Mouse (Mus musculus) brain, embryonic 14.5 days (tissue): ENCODE measurements at regions not wholly inside any gene's neighbourhood (a gene's known extent, or its start where the extent isn't known, plus 50 kb on each side); places are given as distances from the start of the nearest gene placed in this dataset.
"Not testable (repeated sequence)": the region's sequence is repeated elsewhere in the genome, so short reads cannot be mapped to it uniquely, and the experiment has no call there.

Source experiments
- DNase-seq: peaks from one replicate; pipeline ENCODE4 v3.0.0-alpha.2; 2011; ENCODE audit warnings: low read depth
- CTCF ChIP-seq: fragments of 200-500 bp; IDR thresholded peaks from 2 replicates; pipeline ENCODE4 v1.5.1; 2012; ENCODE audit warnings: inconsistent platforms, mild to moderate bottlenecking, moderate library complexity, borderline replicate concordance; ENCODE audit not compliant: insufficient read depth, insufficient read length; ENCODE audit errors: extremely low read depth
- POLR2A ChIP-seq: fragments of 200-500 bp; IDR thresholded peaks from 2 replicates; pipeline ENCODE4 v1.6.1; 2012; ENCODE audit warnings: mild to moderate bottlenecking, inconsistent platforms, borderline replicate concordance; ENCODE audit not compliant: poor library complexity, insufficient read depth, insufficient read length, severe bottlenecking; ENCODE audit errors: extremely low read depth

DNA sequence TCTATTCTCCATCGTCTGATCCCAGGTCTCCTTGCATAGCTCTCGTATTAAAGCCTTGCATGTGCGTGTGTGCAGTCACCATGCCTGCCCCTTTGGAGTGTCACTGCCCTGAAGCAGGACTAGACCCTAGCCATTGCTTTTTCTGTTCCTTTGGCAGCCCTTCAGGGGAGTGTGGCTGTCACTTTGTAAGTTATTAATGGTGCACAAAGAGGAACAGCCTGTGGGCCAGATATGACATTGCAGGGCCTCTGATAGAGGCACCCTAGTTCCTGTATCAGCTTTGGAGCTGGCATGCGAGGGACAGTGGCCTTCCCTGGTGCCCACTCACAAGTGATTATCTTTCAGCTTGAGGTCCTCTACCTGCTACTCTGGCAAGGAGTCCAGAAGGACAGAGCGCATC lies 92.0 kb downstream of the Tmem121 start:
- no peak for DNase-seq
- TF ChIP-seq POLR2A (no peak), CTCF (no peak)

DNA sequence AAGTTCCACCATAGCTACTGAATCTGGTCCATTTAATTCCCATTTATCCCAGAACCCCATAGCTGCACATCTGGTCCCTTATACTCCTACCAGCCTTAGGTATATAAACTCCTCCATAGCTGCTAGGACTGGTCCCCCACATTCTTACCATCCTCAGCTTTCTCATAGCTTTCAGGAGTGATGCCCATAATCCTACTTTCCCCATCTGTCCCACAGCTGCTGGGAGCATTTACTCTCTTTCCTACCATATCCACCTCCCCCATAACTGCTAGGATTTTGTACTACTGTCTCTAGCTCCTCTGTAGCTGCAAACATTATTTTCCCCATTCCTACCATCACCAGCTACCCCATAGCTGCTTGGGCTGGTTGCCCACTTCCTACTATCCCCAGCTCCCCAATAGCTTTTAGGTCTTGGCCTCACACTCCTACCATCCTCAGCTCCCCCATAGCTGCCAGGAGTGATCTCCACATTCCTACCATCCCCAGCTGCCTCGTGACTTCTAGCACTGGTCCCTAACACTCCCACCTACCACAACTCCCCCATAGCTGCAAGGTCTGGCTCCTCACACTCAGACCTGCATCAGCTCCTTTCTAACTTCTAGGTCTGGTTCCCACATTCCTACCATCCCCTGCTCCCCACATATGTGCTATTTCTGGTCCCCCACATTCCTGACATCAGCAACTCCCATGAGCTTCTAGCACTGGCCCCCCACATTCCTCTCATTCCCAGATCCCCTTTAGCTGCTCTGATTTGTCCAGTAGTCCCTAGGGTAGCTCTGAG lies 106.5 kb downstream of the Tmem121 start:
- TF ChIP-seq CTCF (no peak), POLR2A (no peak)
- no peak for DNase-seq

DNA sequence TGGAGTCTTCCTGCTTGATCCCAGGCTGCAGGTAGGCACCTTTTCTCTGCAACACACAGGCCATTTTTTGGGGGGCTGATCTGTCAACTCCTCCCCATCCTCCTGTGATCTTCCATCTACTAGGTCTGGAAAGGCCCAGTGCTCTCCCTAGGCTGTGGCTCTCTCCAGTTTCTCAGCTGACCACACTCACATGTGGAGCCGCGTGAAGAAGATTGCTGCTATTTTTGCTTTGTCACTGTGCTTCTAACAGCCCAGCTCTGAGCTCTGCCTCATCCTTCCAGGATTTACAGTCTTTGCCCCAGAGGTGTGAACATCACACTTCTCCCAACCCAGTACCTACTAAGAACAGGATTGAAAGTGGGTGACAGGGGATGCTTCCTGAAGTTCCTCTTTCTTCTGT lies 110.2 kb downstream of the Tmem121 start:
- DNase-seq: no peak
- no peak for TF ChIP-seq CTCF
- TF ChIP-seq POLR2A: no peak

DNA sequence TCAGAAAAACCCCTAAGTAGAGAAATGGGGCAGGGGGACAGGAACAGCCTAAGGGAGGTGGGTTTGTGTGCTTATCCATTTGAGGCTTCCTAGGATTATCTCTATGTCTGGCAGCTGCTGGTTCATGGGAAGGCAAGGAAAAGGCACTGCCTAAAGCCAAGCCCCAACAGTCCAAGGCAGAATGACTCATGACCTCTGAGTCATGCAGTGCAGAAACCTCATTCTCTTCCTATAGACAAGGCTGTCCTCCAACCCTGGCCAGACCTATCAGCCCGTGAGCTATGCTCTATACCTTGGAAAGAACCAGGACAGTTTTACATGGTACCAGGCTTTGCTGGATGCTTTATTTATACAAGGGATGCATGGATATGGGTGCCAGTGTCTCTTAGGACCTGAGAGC lies 120.2 kb downstream of the Tmem121 start:
- TF ChIP-seq POLR2A (no peak), CTCF (no peak)
- DNase-seq: no peak

DNA sequence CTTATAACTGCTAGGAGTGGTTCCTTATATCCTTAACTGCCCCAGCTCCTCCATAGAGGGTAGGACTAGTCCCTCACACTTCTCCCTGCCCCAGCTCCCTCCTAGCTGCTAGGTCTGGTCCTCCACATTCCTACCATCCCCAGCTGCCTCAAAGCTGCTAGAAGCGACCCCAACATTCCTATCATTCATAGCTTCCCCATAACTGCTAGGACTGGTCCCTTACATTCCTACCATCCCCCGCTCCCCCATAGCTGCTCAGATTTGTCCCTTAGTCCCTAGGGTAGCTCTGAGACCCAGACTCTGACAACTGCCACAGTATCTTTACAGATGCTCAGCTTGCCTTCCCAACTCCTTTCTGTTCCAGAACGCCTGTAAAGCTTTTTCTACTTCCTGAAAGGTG lies 127.6 kb downstream of the Tmem121 start:
- TF ChIP-seq POLR2A: no peak
- TF ChIP-seq CTCF: no peak
- no peak for DNase-seq

DNA sequence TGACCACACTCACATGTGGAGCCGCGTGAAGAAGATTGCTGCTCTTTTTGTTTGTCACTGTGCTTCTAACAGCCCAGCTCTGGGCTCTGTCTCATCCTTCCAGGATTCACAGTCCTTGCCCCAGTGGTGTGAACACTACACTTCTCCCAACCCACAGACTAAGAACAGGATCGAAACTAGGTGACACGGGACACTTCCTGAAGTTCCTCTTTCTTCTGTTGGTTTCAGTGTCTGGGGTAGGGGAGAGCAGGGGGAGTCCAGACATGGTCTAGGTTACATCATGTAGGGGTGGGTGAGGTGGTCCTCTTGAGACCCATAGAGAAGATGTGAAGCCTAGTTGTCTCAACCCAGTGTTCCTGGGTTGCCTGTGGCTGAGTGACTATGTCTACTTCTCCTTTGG lies 128.9 kb downstream of the Tmem121 start:
- TF ChIP-seq POLR2A (no peak), CTCF (no peak)
- no peak for DNase-seq

DNA sequence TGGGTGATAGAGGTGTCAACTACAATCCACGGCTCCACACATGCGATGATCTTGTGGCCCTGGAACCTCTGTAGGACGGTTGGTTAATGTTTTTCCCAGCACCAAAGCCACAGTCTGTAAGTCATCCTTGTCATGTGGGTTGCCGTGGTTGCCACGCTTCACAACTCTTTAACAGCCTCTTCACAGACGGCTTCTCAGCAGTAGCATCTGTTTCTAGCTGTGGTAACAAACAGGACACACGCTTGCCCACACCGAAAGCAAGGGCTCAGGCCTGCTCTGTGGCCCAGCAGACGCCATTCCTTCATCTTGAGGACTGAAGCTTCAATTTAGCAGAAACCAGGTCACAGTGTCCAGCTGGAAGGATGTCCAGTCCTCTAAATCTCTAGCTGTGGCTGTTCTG lies 135.4 kb downstream of the Tmem121 start:
- no peak for DNase-seq
- no peak for TF ChIP-seq CTCF
- no peak for TF ChIP-seq POLR2A

DNA sequence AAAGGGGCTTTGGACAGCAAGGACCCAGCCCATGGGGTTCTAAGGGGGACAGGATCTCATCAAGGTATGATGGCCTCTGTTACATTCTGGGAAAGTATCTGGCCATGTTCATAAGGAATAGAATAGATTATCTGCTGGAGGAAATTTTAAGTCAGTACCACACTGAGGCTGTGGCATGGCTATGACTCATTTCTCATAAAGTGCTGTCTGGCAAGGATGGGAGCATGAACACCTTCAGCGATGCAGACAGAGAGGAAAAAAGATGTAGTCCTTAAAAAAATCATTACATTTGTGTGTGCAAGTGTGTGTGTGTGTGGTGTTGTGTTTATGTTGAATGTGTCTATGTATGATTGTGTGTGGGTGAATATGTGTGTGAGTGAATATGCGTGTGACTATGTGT lies 136.4 kb downstream of the Tmem121 start:
- DNase-seq: no peak
- no peak for TF ChIP-seq POLR2A
- TF ChIP-seq CTCF: no peak

DNA sequence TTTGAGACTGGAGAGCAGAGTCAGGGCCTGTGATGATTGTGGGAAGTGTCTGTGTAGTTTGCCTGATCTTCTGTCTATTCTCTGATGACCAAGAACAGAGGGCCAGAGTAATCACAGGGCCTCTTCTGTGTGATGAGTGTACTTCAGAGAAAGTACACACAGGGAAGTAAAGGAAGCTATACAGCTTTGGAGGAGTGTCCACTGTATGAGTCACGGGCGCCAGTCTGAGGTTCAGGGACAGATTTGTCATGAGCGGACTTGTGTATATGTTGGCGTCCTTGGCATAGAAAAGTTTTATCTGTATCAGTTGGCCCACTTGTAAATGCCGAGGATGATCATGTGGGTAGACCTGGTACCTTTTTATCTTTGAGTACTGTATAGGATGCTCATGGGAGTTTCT lies 142.1 kb downstream of the Tmem121 start:
- DNase-seq: no peak
- TF ChIP-seq POLR2A: no peak
- no peak for TF ChIP-seq CTCF

DNA sequence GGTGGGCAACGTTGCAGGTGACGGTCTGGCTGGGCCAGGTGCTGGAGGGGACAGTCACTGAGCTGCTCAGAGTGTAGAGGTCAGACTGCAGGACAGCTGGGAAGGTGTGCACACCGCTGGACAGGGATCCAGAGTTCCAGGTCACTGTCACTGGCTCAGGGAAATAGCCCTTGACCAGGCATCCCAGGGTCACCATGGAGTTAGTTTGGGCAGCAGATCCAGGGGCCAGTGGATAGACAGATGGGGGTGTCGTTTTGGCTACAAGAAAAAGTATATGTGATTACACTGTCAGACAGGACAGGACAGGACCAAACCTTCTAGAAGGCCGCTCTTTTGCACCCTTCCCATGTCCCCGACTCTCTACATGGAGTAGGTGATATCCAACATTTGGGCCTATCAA lies 144.5 kb downstream of the Tmem121 start:
- no peak for DNase-seq

DNA sequence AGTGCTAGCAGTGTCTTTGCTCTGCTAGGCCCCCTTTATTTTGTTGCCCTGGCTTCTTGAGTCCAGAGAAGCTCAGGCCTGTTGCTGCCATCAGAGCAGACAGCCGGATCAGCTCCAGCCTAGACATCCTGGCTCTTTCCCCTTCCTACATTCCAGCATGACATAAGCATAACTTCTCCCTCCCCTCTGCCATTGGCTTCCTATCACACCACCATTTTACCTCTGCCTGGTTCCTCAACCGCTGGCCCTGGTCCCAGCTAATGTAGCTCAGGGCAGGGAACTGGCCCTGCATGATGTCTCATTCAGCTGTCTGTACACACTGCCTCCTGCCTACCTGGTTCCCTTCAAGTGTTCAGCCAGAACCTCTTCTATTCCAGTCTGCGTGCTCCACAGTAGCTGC lies 146.5 kb downstream of the Tmem121 start:
- DNase-seq: no peak

More for the DNA sequence above, 144.5 kb downstream of the Tmem121 start:
- no peak for TF ChIP-seq POLR2A
- TF ChIP-seq CTCF: no peak

DNA sequence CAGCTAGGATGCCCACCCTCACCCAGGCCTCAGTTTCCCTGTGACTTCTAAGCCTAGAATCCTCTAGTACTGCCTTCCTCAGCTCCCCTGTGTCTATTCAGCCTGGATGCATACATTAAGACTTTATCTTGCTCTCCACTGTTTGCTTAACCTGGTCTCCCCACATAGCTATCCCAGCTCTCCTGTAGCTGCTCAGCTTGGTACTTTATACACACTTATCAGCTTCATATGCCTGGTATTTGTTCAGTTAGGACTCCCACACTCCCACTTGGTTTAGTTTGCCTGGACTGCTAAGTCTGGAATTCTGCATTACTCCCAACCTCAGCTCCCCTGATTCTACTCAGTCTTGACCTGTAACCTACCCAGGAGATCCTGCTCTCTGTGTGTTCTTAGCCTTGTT lies 147.7 kb downstream of the Tmem121 start:
- no peak for TF ChIP-seq CTCF
- TF ChIP-seq POLR2A: no peak
- DNase-seq: no peak

More for the DNA sequence above, 146.5 kb downstream of the Tmem121 start:
- no peak for TF ChIP-seq CTCF
- TF ChIP-seq POLR2A: no peak

DNA sequence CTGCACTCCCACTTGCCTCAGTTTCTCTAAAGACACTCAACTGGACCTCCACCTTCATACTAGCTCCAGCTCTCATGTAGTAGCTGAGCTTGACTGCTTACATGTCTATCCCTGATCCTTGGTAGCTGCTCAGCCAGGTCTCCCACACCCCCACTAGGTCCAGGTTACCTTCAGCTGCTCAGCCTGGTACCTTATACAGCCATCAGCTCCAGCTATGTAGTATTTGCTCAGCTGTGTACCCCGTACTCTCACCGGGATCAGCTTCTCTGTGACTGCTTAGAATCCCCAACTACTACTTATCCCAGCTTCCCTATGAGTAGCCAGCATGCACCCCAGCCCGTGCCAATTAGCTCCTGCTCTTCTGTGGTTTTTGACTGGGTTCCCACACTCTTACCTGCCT lies 148.1 kb downstream of the Tmem121 start:
- DNase-seq: not testable (repeated sequence)
